Mouse (Mus musculus) kidney, adult 2 months (tissue): Measurements from ENCODE around the gene Casp4.

Experiments
- CTCF ChIP-seq: fragments of 200-500 bp; conservative IDR thresholded peaks from 2 replicates; pipeline ENCODE4 v1.5.1; 2011; ENCODE audit warnings: low read depth, mild to moderate bottlenecking, control low read depth, low read length, moderate library complexity, mixed read lengths; ENCODE audit not compliant: insufficient read depth, insufficient read length
- POLR2A ChIP-seq: fragments of 200-500 bp; IDR thresholded peaks from one replicate; pipeline ENCODE4 v1.6.1; 2011; ENCODE audit warnings: low read depth, low read length, control low read depth

- TF ChIP-seq POLR2A (no peak), CTCF (no peak)
These were observed 10.1 kb upstream of the Casp4 start, which contains the start of gene Casp1 for GRCm38 (mm10) chr9:5298329-5299131.
